Mouse (Mus musculus) liver, embryonic 11.5 days (tissue): ENCODE measurements around the gene Tnfrsf8. TPM values are rescaled to one million over a fixed set of nuclear protein-coding genes. Genes with fewer than 3 reads are reported as not detected.
A peak's percentile ranks its signal among the peaks of the same experiment; 100 is the strongest.

Experiments
- ATAC-seq: fragments of 200-750 bp; cut with Nextera tagmentation; replicated peaks from 2 replicates; pipeline ENCODE4 v1.8.0; 2017; ENCODE audit warnings: moderate number of reproducible peaks, mild to moderate bottlenecking, moderate TSS enrichment, moderate library complexity; ENCODE audit not compliant: low FRiP score
- DNase-seq: peaks from one replicate; pipeline ENCODE4 v3.0.0-alpha.2; 2017; ENCODE audit warnings: low spot score
- H3K27ac ChIP-seq: fragments of 300-500 bp; sonication (generic); 2 replicates; pipeline ENCODE4 v1.5.1; 2014; ENCODE audit warnings: mild to moderate bottlenecking, low read depth, low read length, control low read depth
- H3K27me3 ChIP-seq: fragments of 300-500 bp; sonication (generic); replicated peaks from 2 replicates; pipeline ENCODE4 v1.6.1; 2014; ENCODE audit warnings: low read length, mixed read lengths; ENCODE audit not compliant: control insufficient read depth, insufficient read depth
- H3K36me3 ChIP-seq: fragments of 300-500 bp; sonication (generic); 2 replicates; pipeline ENCODE4 v1.6.1; 2014; ENCODE audit warnings: mild to moderate bottlenecking, low read length, moderate library complexity, mixed read lengths; ENCODE audit not compliant: control insufficient read depth, insufficient read depth
- H3K4me1 ChIP-seq: fragments of 300-500 bp; sonication (generic); replicated peaks from 2 replicates; pipeline ENCODE4 v1.6.1; 2014; ENCODE audit warnings: low read length, mixed read lengths; ENCODE audit not compliant: control insufficient read depth, insufficient read depth
- H3K4me2 ChIP-seq: fragments of 300-500 bp; sonication (generic); 2 replicates; pipeline ENCODE4 v1.6.1; 2014; ENCODE audit warnings: mild to moderate bottlenecking, control low read depth, moderate library complexity
- H3K4me3 ChIP-seq: fragments of 300-500 bp; sonication (generic); 2 replicates; pipeline ENCODE4 v1.5.1; 2014; ENCODE audit warnings: low read depth, low read length, control low read depth
- H3K9ac ChIP-seq: fragments of 300-500 bp; sonication (generic); 2 replicates; pipeline ENCODE4 v1.6.1; 2014; ENCODE audit warnings: low read depth, low read length, control low read depth
- H3K9me3 ChIP-seq: fragments of 300-500 bp; sonication (generic); 2 replicates; pipeline ENCODE4 v1.6.1; 2016; ENCODE audit warnings: low read length, inconsistent platforms, mixed read lengths; ENCODE audit not compliant: control insufficient read depth
- WGBS: fragments of 180-500 bp; shearing (Covaris S2); extraction: QIAGEN DNeasy Blood & Tissue Kit; methylation state at CpG from one replicate; pipeline ENCODE4 v1.1.7; 2014; 5-methylcytosine and 5-hydroxymethylcytosine counted together
- polyA plus RNA-seq: library from polyadenylated mRNA; unstranded; fragments of >200 nt; fragmentation: Nextera tagmentation; extraction: Ambion mirVana; gene quantifications from 2 replicates; pipeline ENCODE4 v1.2.1, GENCODE M21; 2014

Tnfrsf8 gene
- polyA plus RNA-seq, 1 experiment from 2014 or later: not detected

DNA sequence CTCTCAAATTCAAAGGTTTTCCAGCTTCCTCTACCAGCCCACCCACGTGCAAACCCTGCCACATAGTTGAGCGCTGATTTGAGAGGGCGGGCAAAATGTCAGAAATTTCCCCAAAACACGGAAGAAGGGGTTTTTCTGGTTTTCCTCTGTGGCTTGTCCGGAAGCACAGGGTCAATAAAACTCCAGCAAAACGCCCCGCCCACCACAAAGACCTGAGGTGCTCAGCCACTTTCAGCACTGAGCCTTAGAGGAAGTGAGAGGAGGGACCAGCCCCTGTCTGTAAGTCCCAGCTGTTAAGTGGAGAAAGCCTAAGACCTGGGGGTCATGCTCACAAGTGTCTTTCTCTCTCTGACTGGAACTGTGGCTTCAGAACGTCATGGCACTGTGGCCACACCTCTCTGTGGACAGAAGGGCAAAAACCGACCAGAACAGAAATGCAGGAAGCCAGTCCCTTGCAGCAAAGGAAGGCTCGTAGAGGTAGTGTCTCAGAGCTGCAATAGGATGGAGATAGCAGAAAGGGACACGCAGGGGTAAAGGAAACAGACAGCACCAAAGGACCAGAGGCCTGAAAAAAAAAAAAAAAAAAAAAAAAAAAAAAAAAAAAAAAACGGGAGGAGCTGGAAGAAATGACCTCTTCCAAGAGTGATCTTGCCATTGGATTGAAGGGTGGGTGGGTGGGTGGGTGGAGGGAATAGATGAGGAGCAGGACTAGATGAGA is 14.6 kb downstream of the Tnfrsf8 start:
- Histone ChIP-seq H3K27ac (no peak overlapping the region), H3K4me2 (no peak overlapping the region), H3K4me3 (no peak overlapping the region), H3K27me3 (no peaks in the 10 kb centered on the region), H3K9ac (no peak overlapping the region), H3K36me3 (no peaks in the 10 kb centered on the region), H3K9me3 (no peaks in the 10 kb centered on the region), H3K4me1 (no peaks in the 10 kb centered on the region)
- no peak for DNase-seq
- 28% methylated on average over 12 of the region's 12 CpGs for WGBS
- peak; percentile 25; the same call in 1 of the 2 replicates for ATAC-seq

DNA sequence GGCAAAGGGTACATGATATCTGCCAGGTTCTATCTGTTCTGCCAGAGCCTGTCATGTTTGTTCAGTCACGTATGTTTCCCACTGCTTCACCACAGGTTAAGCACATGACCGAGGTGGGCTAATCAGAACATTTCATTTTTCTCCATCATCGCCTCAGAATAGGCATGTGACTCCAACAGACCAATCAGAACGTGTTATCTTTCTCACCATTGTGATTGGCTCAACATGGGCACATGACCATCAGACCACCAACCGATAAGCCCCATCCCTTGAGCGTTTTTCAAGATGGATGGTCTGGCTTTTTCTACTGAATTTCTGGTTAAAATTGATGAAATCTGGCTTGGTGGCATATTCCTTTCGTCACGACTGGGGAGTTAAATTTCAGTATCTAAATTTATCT is 15.6 kb downstream of the Tnfrsf8 start:
- no peaks in the 10 kb centered on the region for H3K4me1 ChIP-seq
- H3K36me3 ChIP-seq: no peaks in the 10 kb centered on the region
- no peak overlapping the region for H3K4me3 ChIP-seq
- no peaks in the 10 kb centered on the region for H3K9me3 ChIP-seq
- DNase-seq (no peak), ATAC-seq (no peak)
- WGBS: 84% methylated on average over 8 of the region's 8 CpGs
- H3K27ac ChIP-seq: no peak overlapping the region
- no peaks in the 10 kb centered on the region for H3K27me3 ChIP-seq
- H3K9ac ChIP-seq: no peak overlapping the region
- H3K4me2 ChIP-seq: no peak overlapping the region

DNA sequence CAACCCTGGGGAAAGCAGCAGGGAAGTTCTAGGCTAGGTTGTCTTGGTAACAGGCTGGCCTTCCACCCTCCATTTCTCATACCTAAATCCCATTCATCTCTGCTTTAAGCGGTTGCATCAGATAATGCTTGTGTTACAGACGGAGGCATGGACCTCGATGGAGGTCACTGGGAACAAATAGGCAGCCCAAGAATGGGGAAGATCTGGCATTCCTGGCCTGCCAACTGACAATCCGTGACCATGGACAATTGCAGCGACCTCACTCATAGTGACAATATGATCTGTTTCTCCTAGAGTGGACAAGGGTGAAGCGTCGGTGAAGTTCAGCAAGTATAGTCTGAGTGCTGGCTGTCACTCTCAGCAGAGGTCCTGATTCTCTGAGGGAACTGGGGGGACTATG is 16.1 kb downstream of the Tnfrsf8 start:
- ATAC-seq: no peak
- H3K36me3 ChIP-seq: no peaks in the 10 kb centered on the region
- WGBS: 85% methylated on average over 7 of the region's 7 CpGs

DNA sequence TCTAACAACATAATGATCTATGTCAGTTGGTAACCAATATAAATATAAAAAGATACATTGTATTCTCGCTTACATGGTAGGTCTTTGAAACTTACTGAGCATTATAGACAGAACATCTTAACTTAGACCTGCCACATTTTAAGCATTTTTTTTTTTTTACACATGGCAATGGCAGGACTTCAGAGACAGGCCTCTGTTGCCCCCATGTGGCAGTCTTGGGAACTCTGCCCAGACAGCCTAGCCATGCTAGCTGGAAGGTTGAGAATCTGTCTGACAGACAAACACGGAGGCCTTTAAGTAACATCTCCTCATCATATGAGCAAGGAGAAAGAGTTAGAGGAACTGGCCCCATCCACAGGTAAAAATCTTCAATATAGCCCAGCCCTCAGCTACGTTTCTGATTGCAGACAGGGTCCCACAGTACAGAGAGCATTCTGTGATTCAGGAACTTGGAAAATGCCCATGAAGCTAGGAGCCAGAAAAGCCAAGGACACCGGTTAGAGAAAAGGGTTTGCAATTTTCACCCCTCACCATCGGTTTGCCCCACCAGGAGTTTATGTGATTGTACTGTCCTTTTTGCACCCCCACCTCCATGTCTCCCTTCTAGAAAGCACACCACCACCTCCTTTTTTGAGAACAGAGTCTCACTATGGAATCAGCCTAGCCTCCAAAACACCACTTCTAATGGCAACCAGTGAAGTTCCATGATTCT is 19.2 kb downstream of the Tnfrsf8 start:
- H3K4me3 ChIP-seq: no peak overlapping the region
- no peaks in the 10 kb centered on the region for H3K9me3 ChIP-seq
- H3K9ac ChIP-seq: no peak overlapping the region
- no peaks in the 10 kb centered on the region for H3K36me3 ChIP-seq
- H3K27ac ChIP-seq: no peak overlapping the region
- WGBS: 47% methylated on average over 5 of the region's 5 CpGs
- no peaks in the 10 kb centered on the region for H3K4me1 ChIP-seq
- ATAC-seq (peak; percentile 23; the same call in 1 of the 2 replicates), DNase-seq (peak; percentile 46)
- no peak overlapping the region for H3K4me2 ChIP-seq
- 0 out of 2 replicates have a peak, but pooled peaks cover 2% of the 10 kb centered on the region for H3K27me3 ChIP-seq

More for the DNA sequence above, 16.1 kb downstream of the Tnfrsf8 start:
- H3K4me3 ChIP-seq: no peak overlapping the region
- DNase-seq: no peak
- no peak overlapping the region for H3K9ac ChIP-seq
- H3K4me2 ChIP-seq: no peak overlapping the region
- H3K4me1 ChIP-seq: no peaks in the 10 kb centered on the region
- H3K9me3 ChIP-seq: no peaks in the 10 kb centered on the region
- no peaks in the 10 kb centered on the region for H3K27me3 ChIP-seq
- no peak overlapping the region for H3K27ac ChIP-seq

- ATAC-seq (no peak), DNase-seq (no peak)
- Histone ChIP-seq H3K27ac (no peak overlapping the region), H3K9ac (no peak overlapping the region), H3K9me3 (no peaks in the 10 kb centered on the region), H3K4me2 (no peak overlapping the region), H3K4me3 (no peak overlapping the region), H3K36me3 (no peaks in the 10 kb centered on the region), H3K4me1 (no peaks in the 10 kb centered on the region), H3K27me3 (0 out of 2 replicates have a peak, but pooled peaks cover 2% of the 10 kb centered on the region)
- 83% methylated on average over 5 of the region's 5 CpGs for WGBS
Observed at GRCm38 (mm10) chr4:145294588-145294987, 20.4 kb downstream of the Tnfrsf8 start.

DNA sequence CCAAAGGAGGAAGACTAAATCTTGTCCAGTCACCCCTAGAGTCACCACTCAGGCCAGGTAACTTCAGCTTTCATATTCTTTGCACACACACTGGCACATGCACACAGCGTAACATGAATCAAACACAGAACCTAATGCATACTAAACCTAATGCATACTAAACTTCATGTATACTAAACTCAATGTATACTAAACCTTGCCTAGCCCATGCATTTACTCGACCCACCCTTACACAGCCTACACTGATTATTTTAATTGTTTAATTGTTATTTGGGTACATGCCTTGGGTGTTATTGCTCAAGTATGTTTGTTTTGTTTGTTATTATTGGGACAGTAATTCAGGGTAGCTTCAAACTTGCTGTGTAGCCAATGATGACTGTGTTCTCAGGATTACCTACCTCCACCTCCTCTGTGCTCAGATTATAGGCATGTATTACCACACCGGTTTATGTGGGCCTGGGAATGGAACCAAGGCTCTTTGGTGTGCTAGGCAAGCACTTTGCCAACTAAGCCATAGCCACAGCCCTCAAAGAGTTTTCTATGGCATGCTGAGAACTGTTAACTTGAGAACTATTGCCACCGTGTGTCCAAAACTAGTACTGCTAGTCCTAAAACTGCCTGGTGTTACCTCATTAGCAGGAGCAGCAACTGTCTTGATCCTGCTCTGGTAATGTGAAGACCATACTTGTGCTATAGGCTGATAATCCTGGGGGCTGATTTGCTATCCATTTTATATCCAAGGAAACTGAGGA is 28.4 kb downstream of the Tnfrsf8 start:
- no peak for DNase-seq
- Histone ChIP-seq H3K36me3 (no peaks in the 10 kb centered on the region), H3K9ac (no peak overlapping the region), H3K4me2 (no peak overlapping the region), H3K27me3 (no peaks in the 10 kb centered on the region), H3K9me3 (no peaks in the 10 kb centered on the region), H3K4me1 (no peaks in the 10 kb centered on the region), H3K4me3 (no peak overlapping the region), H3K27ac (no peak overlapping the region)
- peak; percentile 72 for ATAC-seq
- WGBS: 46% methylated on average over 4 of the region's 4 CpGs

- WGBS: 86% methylated on average over 4 of the region's 4 CpGs
- ATAC-seq: no peak
- no peaks in the 10 kb centered on the region for H3K27me3 ChIP-seq
- H3K4me2 ChIP-seq: no peak overlapping the region
- H3K9ac ChIP-seq: no peak overlapping the region
- H3K27ac ChIP-seq: no peak overlapping the region
- DNase-seq: no peak
- H3K36me3 ChIP-seq: no peaks in the 10 kb centered on the region
- no peaks in the 10 kb centered on the region for H3K9me3 ChIP-seq
- no peak overlapping the region for H3K4me3 ChIP-seq
- H3K4me1 ChIP-seq: no peaks in the 10 kb centered on the region
Observed at GRCm38 (mm10) chr4:145284675-145285074, 30.3 kb downstream of the Tnfrsf8 start.

DNA sequence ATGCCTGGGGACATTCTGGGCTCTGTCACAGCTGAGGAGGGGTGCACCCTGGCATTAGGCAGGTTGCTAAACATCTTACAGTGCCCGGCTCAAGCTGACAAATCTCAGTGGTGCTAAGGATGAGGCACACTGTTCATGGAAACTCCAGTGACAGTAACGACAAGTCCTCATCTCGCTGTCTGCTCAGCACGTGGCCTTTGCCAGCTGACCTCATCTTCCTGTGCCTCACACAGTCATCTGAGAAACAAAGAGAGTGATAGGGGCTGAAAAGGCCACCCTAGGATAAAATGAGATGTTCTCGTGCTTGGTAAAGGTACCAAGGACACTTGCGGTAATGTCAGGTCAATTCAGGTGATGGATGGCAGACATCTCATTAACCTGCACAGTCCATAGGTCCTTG is 31.5 kb downstream of the Tnfrsf8 start:
- no peaks in the 10 kb centered on the region for H3K36me3 ChIP-seq
- H3K4me3 ChIP-seq: no peak overlapping the region
- H3K4me2 ChIP-seq: no peak overlapping the region
- DNase-seq (no peak), ATAC-seq (no peak)
- WGBS: 66% methylated on average over 6 of the region's 6 CpGs
- H3K9ac ChIP-seq: no peak overlapping the region
- no peaks in the 10 kb centered on the region for H3K27me3 ChIP-seq
- H3K9me3 ChIP-seq: no peaks in the 10 kb centered on the region
- no peak overlapping the region for H3K27ac ChIP-seq
- no peaks in the 10 kb centered on the region for H3K4me1 ChIP-seq
